16 mouse cellular contexts compared by ENCODE assay signal in genomic region chr11:37772481-37773089, GRCm38 (mm10).
"Had no signal": no experiment of that assay in that cellular context is flagged by ENCODE, and none has a peak within 500 bp of the region (broad histone marks: within the 10 kb centered on the region; RNA-seq: fewer than 3 reads in every experiment).

No protein-coding gene starts in this region.

- H3K4me2 ChIP-seq: limb, embryonic 13.5 days; neural tube, embryonic 12.5 days; stomach, embryonic 15.5 days had no signal

- H3K9ac ChIP-seq: limb, embryonic 13.5 days; liver, embryonic 14.5 days; neural tube, embryonic 12.5 days; stomach, embryonic 15.5 days had no signal

- H3K36me3 ChIP-seq: limb, embryonic 13.5 days; neural tube, embryonic 12.5 days; stomach, embryonic 15.5 days had no signal

- H3K27ac ChIP-seq: kidney, postnatal 0 days; limb, embryonic 13.5 days; liver, embryonic 14.5 days; macrophage; neural tube, embryonic 12.5 days; stomach, embryonic 15.5 days had no signal

- H3K4me1 ChIP-seq: limb, embryonic 13.5 days; megakaryocyte, embryonic 14.5 days; neural tube, embryonic 12.5 days; stomach, embryonic 15.5 days had no signal

- H3K9me3 ChIP-seq: limb, embryonic 13.5 days; megakaryocyte, embryonic 14.5 days; neural tube, embryonic 12.5 days; stomach, embryonic 15.5 days had no signal

- H3K4me3 ChIP-seq: limb, embryonic 13.5 days; megakaryocyte, embryonic 14.5 days; neural tube, embryonic 12.5 days; stomach, embryonic 15.5 days had no signal

- DNase-seq: kidney, adult 11 months; kidney, adult 9 months; kidney, postnatal 36 days; left cerebral cortex, postnatal 4 days; lung, adult 18-20 months; retina, postnatal 1 day; right cerebral cortex, postnatal 14 days; thymus, adult 2 months; thymus, postnatal 25 days had no signal

- H3K27me3 ChIP-seq: limb, embryonic 13.5 days; megakaryocyte, embryonic 14.5 days; neural tube, embryonic 12.5 days; stomach, embryonic 15.5 days had no signal
